Mouse (Mus musculus): ENCODE results near the gene Hikeshi. TPM values are rescaled to one million over a fixed set of nuclear protein-coding genes. Genes with fewer than 3 reads are reported as not detected.

Hikeshi gene
- polyA plus RNA-seq (2014; fragmentation: Illumina TruSeq; extraction: RNeasy Lipid Tissue Mini Kit (QIAGEN cat#74804); ENCODE audit: low read depth, low replicate concordance), result 31.4 TPM

GRCm38 (mm10) chr7:89940571-89941463 lies at the start of gene Hikeshi:
Gene Hikeshi (minus strand): TSS chr7:89941204.

GRCm38 (mm10) chr7:89980485-89981422 lies 39.8 kb upstream of the Hikeshi start, which contains the start of gene Eed:
Gene Eed (minus strand): TSS chr7:89980983.

GRCm38 (mm10) chr7:89903442-89904343 lies 37.3 kb downstream of the Hikeshi start, which contains the start of gene Ccdc81:
Gene Ccdc81 (minus strand): TSS chr7:89903629.

Other genes with a start within 250 kb of the Hikeshi start
- 2.8 TPM for gene Ccdc81, start 37.6 kb downstream of the Hikeshi start, polyA plus RNA-seq (2014; fragmentation: Illumina TruSeq; extraction: RNeasy Lipid Tissue Mini Kit (QIAGEN cat#74804); ENCODE audit: low read depth, low replicate concordance)
- gene Eed, start 39.8 kb upstream of the Hikeshi start, polyA plus RNA-seq (2014; fragmentation: Illumina TruSeq; extraction: RNeasy Lipid Tissue Mini Kit (QIAGEN cat#74804); ENCODE audit: low read depth, low replicate concordance), result 38.7 TPM
- gene Picalm, start 189.0 kb upstream of the Hikeshi start, polyA plus RNA-seq (2014; fragmentation: Illumina TruSeq; extraction: RNeasy Lipid Tissue Mini Kit (QIAGEN cat#74804); ENCODE audit: low read depth, low replicate concordance), result 124 TPM

All from adipose tissue, adult 10 weeks (tissue).